Mouse (Mus musculus) gastrocnemius, postnatal 25 days (tissue): ENCODE results near the gene Dnajc22. TPM values are rescaled to one million over a fixed set of nuclear protein-coding genes. Genes with fewer than 3 reads are reported as not detected.
A peak's percentile ranks its signal among the peaks of the same experiment; 100 is the strongest.

Experiments used
- DNase-seq: peaks from one replicate; pipeline ENCODE4 v3.0.0; 2022
- total RNA-seq, 2 experiments: library from RNA; stranded (reverse); gene quantifications; 1 replicate in 1 of 2; 2 replicates in 1 of 2; pipeline ENCODE4 v1.2.3; 2021

Gene Dnajc22
- total RNA-seq, 2 experiments from 2014 or later, result 0.16 TPM; not detected in 1

DNA sequence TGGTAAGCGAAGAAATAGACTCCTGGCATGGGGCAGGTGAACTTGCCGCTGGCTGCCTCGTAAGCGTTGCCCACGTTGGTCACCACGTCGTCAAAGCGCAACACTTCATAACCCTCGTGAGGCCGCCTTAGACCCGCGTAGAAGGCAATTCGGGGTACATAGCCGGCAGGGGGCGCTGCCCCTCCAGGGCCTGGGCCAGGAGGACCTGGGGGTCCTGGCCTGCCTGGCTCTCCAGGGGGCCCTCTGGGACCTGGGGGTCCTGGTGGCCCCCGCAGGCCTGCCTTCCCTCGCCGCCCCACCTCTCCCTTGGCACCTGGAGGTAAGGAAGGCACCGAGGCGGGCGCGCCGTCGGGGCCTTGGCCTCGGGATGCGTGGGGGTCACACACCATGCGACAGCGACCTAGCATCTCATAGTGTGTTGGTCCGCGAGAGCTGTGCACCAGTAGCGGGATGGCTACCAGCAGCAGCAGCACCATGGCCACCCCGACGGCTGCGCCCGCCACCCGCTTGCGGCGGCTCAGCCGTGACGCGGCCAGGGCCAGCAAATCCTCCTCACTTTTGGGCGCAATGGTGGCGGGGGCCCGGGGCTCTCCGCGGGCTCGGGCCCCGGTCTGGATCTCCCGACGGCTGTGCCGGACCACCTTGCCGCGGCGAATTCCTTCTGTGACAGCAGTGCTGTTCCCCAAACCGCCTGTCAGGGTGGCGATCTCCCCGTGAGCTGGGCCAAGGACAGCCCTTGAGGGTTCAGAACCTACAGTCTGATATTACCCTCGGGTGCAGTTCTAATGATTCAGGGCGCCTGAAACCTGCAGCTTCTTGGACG lies 5.5 kb upstream of the Dnajc22 start, which contains the start of gene C1ql4:
Gene C1ql4, minus strand, starts transcription at position 565 of the 823 bp plus-strand sequence.
- no peak for DNase-seq

DNA sequence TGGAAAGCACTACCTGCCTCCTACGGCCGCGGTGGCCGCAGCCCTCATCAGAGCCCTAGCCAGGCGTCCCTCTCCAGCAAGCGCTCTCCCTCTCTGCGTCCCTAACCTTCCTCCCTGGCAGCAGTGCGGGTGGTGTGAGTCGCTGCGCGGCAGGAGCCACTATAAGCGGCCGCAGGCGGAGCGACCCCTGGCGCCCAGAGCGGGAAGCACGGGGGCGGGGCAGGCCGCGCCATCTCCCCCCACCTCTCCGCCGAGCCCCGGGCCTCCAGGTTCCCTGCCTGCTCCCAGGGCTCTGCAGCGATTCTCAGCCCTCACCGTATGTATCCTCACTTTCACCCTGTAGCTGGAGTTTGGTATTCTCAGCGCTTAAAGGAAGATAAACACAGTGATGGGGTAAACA lies 4.7 kb upstream of the Dnajc22 start:
- DNase-seq, result peak; percentile 66

GRCm38 (mm10) chr15:99089069-99089468 lies 3.9 kb upstream of the Dnajc22 start:
- no peak for DNase-seq

DNA sequence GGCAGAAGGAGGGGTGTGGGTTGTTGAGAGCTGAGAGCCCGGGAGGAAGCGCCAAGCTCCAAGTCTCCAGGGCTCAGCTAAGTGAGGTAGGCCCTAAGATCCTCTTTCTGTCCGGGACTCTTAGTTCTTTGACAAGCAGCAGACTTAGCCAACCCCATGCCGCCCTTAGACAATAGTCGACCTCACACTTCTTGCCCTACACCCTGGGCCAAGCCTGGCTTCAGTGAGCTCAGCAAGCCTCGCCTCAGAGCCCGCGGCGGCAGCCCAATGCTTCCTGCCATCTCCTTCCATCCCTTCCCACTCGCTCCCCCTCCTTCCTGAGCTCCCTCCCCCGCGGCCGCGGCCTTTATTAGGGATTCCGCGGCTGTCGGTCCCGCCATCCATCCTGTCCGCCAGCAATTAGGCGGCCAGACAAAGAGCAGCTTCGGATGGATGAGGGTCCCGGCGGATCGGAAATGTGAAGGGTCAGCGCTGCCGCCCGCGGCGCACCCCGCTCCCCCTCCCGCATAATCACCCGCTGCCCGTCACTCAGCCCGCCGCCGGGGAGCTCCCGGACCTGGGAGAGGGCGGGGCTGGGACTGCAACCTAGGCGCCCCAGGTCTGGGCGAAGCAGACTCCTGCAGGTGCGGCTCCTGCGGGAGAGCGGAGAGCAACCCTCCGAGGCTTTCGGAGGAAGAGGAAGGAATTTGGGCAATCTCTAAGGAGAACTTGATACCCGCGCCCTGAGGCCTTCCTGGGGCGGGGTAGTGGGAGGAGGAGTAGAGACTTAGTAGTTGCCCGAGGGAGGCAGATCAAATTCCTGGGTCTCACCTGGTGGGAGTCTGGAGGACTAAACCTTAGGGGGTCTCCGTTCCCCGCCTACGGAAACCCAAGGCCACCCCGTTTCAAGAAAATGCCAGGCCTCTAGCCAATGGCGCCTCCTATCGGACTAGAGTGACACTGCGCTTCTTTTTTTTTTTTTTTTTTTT lies 605 bp downstream of the Dnajc22 start:
- DNase-seq, result no peak

GRCm38 (mm10) chr15:99094631-99095270 lies 1.8 kb downstream of the Dnajc22 start:
- no peak for DNase-seq

GRCm38 (mm10) chr15:99095356-99095755 lies 2.4 kb downstream of the Dnajc22 start:
- no peak for DNase-seq

DNA sequence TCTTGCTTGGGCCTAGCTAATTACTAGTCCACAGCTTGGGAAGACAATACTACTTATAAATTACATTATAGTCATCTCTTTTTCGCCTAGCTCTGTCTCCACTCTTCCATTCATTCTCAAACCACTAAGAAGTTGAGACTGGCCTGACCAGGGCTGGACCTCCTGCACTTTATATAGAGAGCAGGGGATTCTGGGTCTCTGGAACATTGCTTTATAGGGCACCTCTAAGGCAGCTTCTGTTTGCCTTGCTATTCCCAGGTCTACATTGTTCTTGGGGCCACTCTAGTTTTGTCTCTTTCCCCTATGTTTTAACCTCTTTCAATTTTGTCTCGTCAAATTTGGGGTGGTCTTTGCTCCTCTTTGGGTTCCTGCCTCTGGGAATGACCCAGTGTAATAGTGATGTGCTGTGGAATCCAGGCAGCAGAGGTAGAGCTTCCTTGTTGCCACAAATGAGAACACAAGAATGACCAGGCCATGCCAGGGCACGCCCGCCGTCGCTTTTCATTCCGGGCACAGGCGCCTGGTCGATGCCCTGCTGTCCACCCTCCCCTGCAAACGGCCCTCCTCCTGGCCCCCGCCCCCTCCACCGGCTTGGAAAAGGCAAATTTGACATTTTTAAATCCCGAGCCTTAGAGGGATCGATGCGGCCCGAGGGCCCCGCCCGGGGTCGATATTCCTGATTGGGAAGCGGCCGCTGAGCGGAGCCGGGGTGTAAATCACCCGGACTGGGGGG lies 3.3 kb downstream of the Dnajc22 start:
- DNase-seq, result no peak

- peak; percentile 5 for DNase-seq
These were observed 4.0 kb downstream of the Dnajc22 start for GRCm38 (mm10) chr15:99096831-99097500.

DNA sequence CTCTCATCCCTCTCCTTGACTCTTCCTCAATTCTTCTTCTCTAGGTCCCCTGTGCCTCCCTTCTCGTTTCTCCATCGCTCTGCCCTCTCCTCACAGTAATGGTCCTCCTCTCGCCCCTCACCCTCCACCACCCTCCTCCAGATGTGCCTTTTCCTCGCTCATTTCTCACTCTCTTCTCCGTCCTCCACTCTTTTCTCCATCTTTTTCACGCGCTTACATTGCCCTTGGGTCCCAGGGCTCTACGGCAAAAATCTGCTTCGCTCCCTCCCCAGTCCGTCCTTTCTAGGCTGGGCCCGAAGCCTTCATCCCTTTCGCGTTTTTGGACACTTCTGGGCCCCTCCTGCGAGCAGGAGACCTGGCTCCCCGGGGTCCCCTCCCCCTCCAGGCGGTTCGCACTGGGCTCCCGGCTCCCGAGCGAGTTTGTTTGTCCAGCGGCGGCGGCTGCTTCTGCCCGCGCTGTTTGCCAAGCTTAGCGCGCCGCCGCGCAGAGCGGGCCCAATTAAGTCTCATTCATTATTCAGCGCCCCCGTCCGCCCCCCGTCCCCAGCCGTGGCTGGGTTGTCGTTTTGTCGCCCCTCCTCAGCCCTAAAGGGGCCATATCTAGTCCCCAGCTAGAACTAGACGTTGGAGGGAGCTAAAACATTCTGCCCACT lies 5.0 kb downstream of the Dnajc22 start:
- DNase-seq, result no peak

DNA sequence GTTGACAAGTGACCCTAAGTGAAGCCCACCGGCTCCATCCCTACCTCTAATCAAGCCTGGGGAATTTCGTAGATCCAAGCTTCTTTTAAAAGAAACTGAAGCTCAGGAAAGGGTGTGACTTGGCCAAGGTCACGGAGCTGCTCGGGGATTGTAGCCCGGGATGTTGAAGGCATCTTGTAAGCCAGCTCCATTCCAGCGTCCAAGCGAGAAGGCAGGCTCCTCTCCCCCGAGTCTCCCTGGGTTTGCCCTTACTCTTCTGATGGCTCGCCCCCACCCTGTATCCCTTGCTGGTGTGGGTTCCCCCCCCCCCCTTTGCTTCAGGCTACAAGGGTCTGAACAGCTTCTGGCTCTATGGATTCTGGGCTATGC lies 5.5 kb downstream of the Dnajc22 start:
- no peak for DNase-seq

- no peak for DNase-seq
These were observed 6.2 kb downstream of the Dnajc22 start for GRCm38 (mm10) chr15:99099139-99099556.

DNA sequence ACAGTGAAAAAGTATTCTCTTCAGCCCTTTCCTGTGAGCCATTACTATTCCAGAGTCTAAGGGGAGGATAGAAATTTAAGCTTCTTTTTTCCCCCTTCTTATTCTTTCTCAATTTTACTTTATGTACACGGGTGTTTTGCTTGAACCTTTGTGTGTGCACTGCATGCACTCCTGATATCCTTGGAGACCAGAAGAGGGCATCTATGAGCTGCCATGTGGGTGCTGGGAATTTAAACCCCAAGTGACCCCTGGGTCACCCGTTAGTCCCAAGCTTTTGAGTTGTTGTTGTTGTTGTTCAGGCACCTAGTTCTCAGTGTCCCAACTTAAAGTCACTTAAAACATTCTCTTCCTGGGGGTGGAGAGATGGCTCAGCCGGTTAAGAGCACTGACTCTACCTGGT lies 7.0 kb downstream of the Dnajc22 start:
- DNase-seq, result no peak

GRCm38 (mm10) chr15:99105238-99105637 lies 12.3 kb downstream of the Dnajc22 start:
- DNase-seq, result no peak

DNA sequence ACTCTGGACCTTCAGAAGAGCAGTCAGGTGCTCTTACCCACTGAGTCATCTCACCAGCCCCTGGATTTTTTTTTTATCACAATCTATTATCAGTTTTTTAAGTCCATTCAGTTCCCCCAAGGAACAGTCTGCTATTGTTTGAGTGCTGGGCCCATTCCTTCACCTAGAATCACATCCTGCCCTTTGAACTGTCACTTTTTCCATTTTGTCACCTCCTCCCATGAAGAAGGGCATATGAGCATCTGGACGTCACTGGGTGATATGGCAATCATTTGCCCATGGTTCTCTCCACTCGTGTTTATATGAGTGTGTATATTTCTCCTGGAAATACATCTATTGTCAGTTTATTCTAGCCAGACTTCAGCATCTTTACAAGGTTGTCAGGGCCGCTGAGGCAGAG lies 14.9 kb downstream of the Dnajc22 start:
- no peak for DNase-seq

GRCm38 (mm10) chr15:99111139-99111538 lies 18.2 kb downstream of the Dnajc22 start:
- no peak for DNase-seq

DNA sequence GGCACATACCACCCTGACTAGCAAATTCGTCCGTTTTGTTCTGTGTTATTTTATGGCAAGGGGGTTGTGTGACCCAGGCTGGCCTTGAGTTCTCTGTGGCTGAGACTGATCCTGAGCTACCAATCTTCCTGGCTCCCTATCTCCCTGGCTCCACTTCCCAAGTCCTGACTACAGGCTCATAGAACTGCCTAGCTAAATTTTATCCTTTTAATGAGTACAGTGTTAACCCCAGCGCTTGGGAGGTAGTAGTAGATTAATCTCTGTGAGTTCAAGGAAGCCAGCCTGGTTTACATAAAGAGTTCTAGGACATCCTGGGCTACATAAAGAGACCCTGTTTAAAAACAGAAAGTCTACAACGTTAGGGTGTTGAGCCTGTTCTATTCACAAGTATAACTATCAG lies 18.8 kb downstream of the Dnajc22 start:
- no peak for DNase-seq

DNA sequence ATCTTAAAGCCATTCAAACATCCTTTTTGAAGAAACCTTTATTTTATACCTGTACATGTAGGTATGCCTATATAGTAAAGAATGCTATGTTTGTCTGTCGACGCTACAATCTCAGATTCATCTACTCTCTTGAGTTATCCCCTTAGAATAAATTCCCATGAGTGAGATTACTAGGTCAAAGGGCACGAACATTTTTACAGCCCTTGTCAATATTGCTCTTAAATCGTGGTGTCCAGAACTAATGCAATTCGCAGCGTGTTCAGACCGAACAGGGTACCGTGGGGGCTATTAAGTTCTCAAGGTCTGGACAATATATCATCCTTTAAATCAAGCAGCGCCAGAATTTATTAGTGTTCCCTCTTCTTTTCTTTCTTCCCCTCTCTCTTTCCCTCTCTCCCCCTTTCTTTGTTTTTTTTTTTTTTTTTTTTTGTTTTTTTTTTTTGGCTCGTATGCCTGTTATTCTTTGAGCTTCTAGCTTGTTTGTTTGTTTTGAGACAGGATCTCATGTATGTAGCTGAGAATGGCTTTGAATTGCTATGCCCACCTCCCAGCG lies 19.9 kb downstream of the Dnajc22 start:
- no peak for DNase-seq

- no peak for DNase-seq
These were observed 20.5 kb downstream of the Dnajc22 start for GRCm38 (mm10) chr15:99113396-99113975.

DNA sequence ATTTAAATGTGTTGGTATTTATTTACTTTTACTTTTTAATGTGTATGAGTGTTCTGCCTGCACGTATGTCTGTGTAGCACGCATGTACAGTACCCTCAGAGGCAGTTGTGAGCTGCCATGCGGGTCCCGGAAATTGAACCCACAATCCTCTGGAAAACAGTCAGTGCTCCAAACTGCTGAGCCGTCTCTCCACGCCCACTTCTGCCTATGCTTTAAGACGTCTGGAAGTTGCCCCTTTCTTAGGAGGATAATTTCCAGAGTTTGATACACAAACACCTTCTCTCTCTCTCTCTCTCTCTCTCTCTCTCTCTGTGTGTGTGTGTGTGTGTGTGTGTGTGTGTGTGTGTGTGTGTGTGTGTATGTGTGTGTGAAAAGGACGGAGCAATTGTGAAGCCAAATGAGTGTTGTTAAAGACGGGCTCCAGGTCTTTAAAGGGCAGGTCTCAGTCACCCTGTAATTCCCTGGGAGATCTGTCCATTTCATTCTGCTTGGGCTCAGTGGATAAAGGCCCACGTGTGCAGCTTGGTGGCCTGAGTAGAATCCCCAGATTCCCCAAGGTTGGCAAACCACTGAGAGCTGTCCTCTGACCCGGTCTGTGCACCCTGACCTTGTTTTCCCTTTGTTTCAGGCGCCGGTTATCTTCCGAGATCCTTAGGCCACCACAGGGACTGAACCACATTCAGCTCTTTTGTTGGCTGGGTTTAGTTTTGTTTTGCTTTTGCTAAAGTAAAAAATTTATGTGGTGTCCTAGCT lies 21.5 kb downstream of the Dnajc22 start:
- DNase-seq, result no peak
